Mouse (Mus musculus) E14TG2a.4 (cell line): ENCODE results near the gene Cnnm2.

Experiments
- CTCF ChIP-seq: conservative IDR thresholded peaks from 2 replicates; pipeline ENCODE4 v1.5.1; 2014; ENCODE audit warnings: low read length
- POU5F1 ChIP-seq: IDR thresholded peaks from 2 replicates; pipeline ENCODE4 v1.6.1; 2014; ENCODE audit warnings: low read length, borderline replicate concordance

DNA sequence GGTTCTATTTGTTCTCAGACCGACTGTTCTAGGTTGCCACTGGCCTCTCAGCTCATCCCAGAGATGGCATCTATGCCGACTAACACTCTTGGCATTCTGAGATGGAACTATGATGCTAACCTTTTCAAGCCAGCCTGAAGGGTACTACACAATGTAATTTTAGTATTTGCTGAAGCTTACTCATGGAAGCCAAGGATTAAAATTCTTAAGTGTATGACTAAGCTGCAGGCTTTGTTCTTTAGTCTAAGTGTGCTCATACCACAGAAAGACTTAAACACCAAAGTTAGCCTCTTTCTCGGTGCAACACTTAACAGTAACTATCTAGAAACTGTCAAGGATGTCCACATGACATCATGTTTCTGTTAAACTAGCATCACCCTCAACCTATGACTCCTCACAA is 131.5 kb downstream of the Cnnm2 start:
- TF ChIP-seq CTCF, result no peak
- no peak for TF ChIP-seq POU5F1
